Mouse (Mus musculus) intestine, postnatal 0 days (tissue): ENCODE measurements around the gene Aptx. TPM values are rescaled to one million over a fixed set of nuclear protein-coding genes. Genes with fewer than 3 reads are reported as not detected.

Experiments used
- ATAC-seq: fragments of 200-750 bp; cut with Nextera tagmentation; 2 replicates; pipeline ENCODE4 v1.8.0; 2017; ENCODE audit warnings: mild to moderate bottlenecking, moderate TSS enrichment, moderate library complexity
- H3K27ac ChIP-seq: fragments of 300-500 bp; sonication (generic); 2 replicates; pipeline ENCODE4 v1.5.1; 2014; ENCODE audit warnings: mild to moderate bottlenecking, low read depth, low read length, moderate library complexity
- H3K27me3 ChIP-seq: fragments of 300-500 bp; sonication (generic); replicated peaks from 2 replicates; pipeline ENCODE4 v1.6.1; 2014; ENCODE audit warnings: low read length, mixed read lengths; ENCODE audit not compliant: control insufficient read depth, insufficient read depth
- H3K36me3 ChIP-seq: fragments of 300-500 bp; sonication (generic); 2 replicates; pipeline ENCODE4 v1.6.1; 2014; ENCODE audit warnings: mild to moderate bottlenecking, moderate library complexity; ENCODE audit not compliant: control insufficient read depth, insufficient read depth
- H3K4me1 ChIP-seq: fragments of 300-500 bp; sonication (generic); replicated peaks from 2 replicates; pipeline ENCODE4 v1.6.1; 2014; ENCODE audit warnings: antibody characterized with exemption, low read length, mixed read lengths; ENCODE audit not compliant: control insufficient read depth, insufficient read depth
- H3K4me2 ChIP-seq: fragments of 300-500 bp; sonication (generic); replicated peaks from 2 replicates; pipeline ENCODE4 v1.6.1; 2014; ENCODE audit warnings: low read depth, mild to moderate bottlenecking, moderate library complexity
- H3K4me3 ChIP-seq: fragments of 300-500 bp; sonication (generic); 2 replicates; pipeline ENCODE4 v1.5.1; 2014; ENCODE audit warnings: low read depth, low read length
- H3K9ac ChIP-seq: fragments of 300-500 bp; sonication (generic); 2 replicates; pipeline ENCODE4 v1.6.1; 2014; ENCODE audit warnings: mild to moderate bottlenecking, low read depth, low read length
- H3K9me3 ChIP-seq: fragments of 300-500 bp; sonication (generic); 2 replicates; pipeline ENCODE4 v1.6.1; 2016; ENCODE audit warnings: mixed run types; ENCODE audit not compliant: control insufficient read depth
- CTCF ChIP-seq: sonication (generic); IDR thresholded peaks from 2 replicates; pipeline ENCODE4 v1.5.1; 2016; ENCODE audit warnings: low read depth, mild to moderate bottlenecking, control low read depth, antibody characterized with exemption, moderate library complexity
- WGBS: fragments of 180-500 bp; shearing (Covaris S2); extraction: QIAGEN DNeasy Blood & Tissue Kit; methylation state at CpG from one replicate; pipeline ENCODE4 v1.1.7; 2014; 5-methylcytosine and 5-hydroxymethylcytosine counted together
- polyA plus RNA-seq: library from polyadenylated mRNA; unstranded; fragments of >200 nt; fragmentation: Nextera tagmentation; extraction: Ambion mirVana; gene quantifications from 2 replicates; pipeline ENCODE4 v1.2.1, GENCODE M21; 2015

The Aptx gene
- polyA plus RNA-seq, 1 experiment from 2014 or later = 18.7 TPM

DNA sequence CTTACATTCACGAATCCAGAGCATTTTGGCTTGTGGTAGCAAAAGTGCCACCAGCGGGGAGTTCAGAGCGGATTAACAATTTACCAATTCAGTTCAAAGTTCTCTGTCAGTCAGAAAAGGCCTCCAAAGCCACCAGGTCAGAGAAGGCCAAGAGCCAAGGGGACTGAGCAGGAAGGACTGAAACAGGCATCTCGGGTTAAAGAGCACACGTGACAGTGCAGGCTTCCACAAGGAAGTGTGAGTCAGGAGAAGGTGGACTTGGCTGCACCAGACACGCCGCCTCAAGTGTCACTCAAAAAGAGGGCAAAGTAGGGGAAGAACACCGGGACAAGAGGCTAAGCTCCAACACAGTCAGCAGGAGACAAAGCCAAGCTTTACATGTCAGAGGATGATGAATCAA is 2.8 kb downstream of the Aptx start:
- Histone ChIP-seq H3K4me1 (peaks cover 12% of the 10 kb centered on the region), H3K4me2 (peak overlapping the region; percentile 42), H3K4me3 (no peak overlapping the region), H3K9me3 (no peaks in the 10 kb centered on the region), H3K36me3 (peaks cover 13% of the 10 kb centered on the region; the same call in 1 of the 2 replicates), H3K9ac (no peak overlapping the region), H3K27me3 (no peaks in the 10 kb centered on the region), H3K27ac (peak overlapping the region; percentile 94)
- ATAC-seq = peak; percentile 78
- WGBS = 36% methylated on average over 8 of the region's 8 CpGs
- TF ChIP-seq CTCF = no peak

DNA sequence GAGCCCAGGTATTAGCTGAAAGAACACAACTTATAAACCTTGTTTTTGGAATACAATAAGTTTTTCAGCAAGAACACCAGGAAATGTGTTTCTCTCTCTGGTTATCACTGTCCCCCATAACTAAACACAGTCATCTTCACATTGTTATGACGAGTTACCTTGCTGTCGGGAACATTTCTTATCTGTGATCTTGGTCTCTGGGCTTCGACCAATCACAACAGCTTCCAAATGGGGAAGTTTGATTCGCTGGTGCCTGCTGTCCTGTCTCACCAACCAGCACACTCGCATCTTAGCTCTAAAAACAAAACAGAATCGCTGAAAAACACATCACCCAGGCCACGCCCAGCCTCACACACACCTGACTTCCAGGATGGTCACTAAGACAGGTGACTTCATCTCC is 5.9 kb downstream of the Aptx start:
- Histone ChIP-seq H3K36me3 (peaks cover 40% of the 10 kb centered on the region), H3K9me3 (no peaks in the 10 kb centered on the region), H3K9ac (no peak overlapping the region), H3K27ac (no peak overlapping the region), H3K4me1 (peaks cover 12% of the 10 kb centered on the region), H3K27me3 (no peaks in the 10 kb centered on the region), H3K4me3 (no peak overlapping the region), H3K4me2 (no peak overlapping the region)
- TF ChIP-seq CTCF = no peak
- 78% methylated on average over 7 of the region's 7 CpGs for WGBS
- no peak for ATAC-seq

DNA sequence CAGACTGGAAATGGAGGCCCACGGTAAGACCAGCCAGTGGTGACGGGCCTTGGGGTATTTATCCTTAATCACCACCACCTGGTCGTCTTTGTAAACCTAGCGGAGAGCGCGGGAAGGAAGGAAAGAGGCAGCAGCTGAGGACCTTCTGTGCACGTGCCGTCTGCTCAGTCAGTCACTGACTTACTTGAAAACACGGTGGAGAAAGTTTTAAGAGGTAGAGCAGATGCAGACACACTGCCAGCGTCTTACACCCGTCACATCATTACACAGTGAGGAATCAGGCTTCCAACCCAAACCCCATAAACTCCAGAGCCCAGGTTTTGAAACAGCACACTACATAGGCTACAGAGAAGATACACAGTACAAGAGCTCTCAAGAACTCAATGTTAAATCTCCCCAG is 11.9 kb downstream of the Aptx start:
- 84% methylated on average over 11 of the region's 11 CpGs for WGBS

DNA sequence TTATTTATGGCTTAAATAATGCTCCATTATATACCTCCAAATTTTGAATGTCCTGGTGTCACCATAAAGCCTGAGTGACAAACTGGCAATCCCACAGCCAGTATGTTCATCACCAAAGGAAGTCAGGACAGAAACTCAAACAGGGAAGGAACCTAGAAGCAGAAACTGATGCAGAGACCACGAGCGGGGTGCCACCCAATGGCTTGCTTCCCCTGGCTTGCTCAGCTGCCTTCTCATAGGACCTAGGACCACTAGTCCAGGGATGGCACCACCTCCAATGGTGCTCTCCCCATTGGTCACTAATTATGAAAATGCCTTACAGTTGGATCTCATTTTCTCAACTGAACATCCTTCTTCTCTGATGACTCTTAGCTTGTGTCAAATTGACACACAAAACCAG is 19.7 kb downstream of the Aptx start:
- peaks cover 11% of the 10 kb centered on the region; the same call in 1 of the 2 replicates for H3K36me3 ChIP-seq
- H3K4me3 ChIP-seq = no peak overlapping the region
- no peak for TF ChIP-seq CTCF
- H3K9me3 ChIP-seq = no peaks in the 10 kb centered on the region
- no peak overlapping the region for H3K4me2 ChIP-seq
- H3K27me3 ChIP-seq = no peaks in the 10 kb centered on the region
- WGBS = 75% methylated on average over 2 of the region's 2 CpGs
- H3K4me1 ChIP-seq = no peaks in the 10 kb centered on the region
- no peak for ATAC-seq
- H3K9ac ChIP-seq = no peak overlapping the region
- no peak overlapping the region for H3K27ac ChIP-seq

More for the DNA sequence above, 11.9 kb downstream of the Aptx start:
- TF ChIP-seq CTCF = no peak
- no peak overlapping the region for H3K4me2 ChIP-seq
- H3K9ac ChIP-seq = no peak overlapping the region
- no peak for ATAC-seq
- H3K27me3 ChIP-seq = no peaks in the 10 kb centered on the region
- no peak overlapping the region for H3K4me3 ChIP-seq
- no peaks in the 10 kb centered on the region for H3K4me1 ChIP-seq
- no peak overlapping the region for H3K27ac ChIP-seq
- H3K36me3 ChIP-seq = peaks cover 65% of the 10 kb centered on the region
- H3K9me3 ChIP-seq = no peaks in the 10 kb centered on the region

DNA sequence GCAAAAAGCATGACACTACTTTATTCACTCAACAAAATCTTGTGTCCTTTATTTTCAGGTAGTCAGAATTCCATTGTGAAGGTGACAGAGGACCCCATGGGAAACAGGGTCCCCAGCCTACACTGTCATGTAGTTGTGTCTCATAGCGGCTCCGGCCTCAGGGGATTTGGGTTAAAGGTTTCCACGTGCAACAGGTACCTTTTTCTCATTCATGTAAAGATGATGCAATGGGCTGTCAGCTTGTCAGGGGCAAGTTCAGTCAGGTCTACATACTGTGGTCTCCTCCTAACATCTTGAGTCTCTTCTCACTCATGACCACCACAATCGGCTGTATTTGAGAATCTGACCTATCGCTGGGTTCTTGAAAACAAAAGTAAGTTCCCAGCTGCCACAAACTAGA is 20.6 kb downstream of the Aptx start:
- H3K9me3 ChIP-seq = no peaks in the 10 kb centered on the region
- TF ChIP-seq CTCF = no peak
- no peak overlapping the region for H3K27ac ChIP-seq
- no peak overlapping the region for H3K4me2 ChIP-seq
- H3K4me3 ChIP-seq = no peak overlapping the region
- WGBS = 83% methylated on average over 5 of the region's 5 CpGs
- H3K4me1 ChIP-seq = no peaks in the 10 kb centered on the region
- peaks cover 6% of the 10 kb centered on the region; the same call in 1 of the 2 replicates for H3K36me3 ChIP-seq
- H3K27me3 ChIP-seq = no peaks in the 10 kb centered on the region
- no peak overlapping the region for H3K9ac ChIP-seq
- no peak for ATAC-seq

DNA sequence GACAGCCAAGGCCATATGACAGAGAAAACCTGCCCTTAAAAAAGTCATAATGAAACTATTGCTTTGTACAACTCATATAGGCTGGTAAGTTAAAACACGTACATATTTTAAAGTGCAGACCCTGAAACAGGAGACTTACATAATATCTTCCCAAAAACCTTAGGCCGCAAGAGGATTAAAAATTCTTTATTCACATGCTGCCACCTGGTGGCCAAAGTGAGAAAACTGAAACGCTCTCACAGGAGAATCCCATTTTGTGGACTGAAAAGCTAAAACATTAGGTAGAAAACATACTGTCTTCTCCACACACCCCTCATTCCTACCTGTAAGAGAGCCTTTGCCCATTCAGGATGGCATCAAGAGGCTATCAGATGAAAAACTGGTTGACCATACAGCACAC is 21.1 kb downstream of the Aptx start:
- Histone ChIP-seq H3K9ac (no peak overlapping the region), H3K4me1 (no peaks in the 10 kb centered on the region), H3K27me3 (no peaks in the 10 kb centered on the region), H3K9me3 (no peaks in the 10 kb centered on the region), H3K36me3 (peaks cover 3% of the 10 kb centered on the region; the same call in 1 of the 2 replicates), H3K27ac (no peak overlapping the region), H3K4me2 (no peak overlapping the region), H3K4me3 (no peak overlapping the region)
- ATAC-seq = no peak
- WGBS = 13% methylated on average over 3 of the region's 3 CpGs
- peak; percentile 71 for TF ChIP-seq CTCF
